In genomic region chr6:83790533-83790932, GRCm38 (mm10) we compare ENCODE assay signal across 37 mouse cellular contexts. TPM values are rescaled to one million over a fixed set of nuclear protein-coding genes. Genes with fewer than 3 reads are reported as not detected.
"Had no signal": no experiment of that assay in that cellular context is flagged by ENCODE, and none has a peak within 500 bp of the region (broad histone marks: within the 10 kb centered on the region; RNA-seq: fewer than 3 reads in every experiment).

No protein-coding gene starts in this region.

RNA-seq across cellular contexts. Expression of gene Ankrd53, which starts 28.1 kb away (rescaled TPM):
- total RNA-seq: heart, postnatal 10 days; heart, postnatal 14 days; heart, postnatal 25 days; heart, postnatal 36 days; heart, postnatal 4 days; hematopoietic stem cell, adult 5-6 weeks; hindbrain, postnatal 0 days; layer of hippocampus, adult 18-20 months; layer of hippocampus, adult 8-10 months; layer of hippocampus, postnatal 10 days; layer of hippocampus, postnatal 14 days; layer of hippocampus, postnatal 25 days; layer of hippocampus, postnatal 36 days; left cerebral cortex, adult 18-20 months; left cerebral cortex, adult 2 months had no signal
- polyA plus RNA-seq: heart, embryonic 11.5 days; heart, embryonic 12.5 days; heart, embryonic 13.5 days; heart, embryonic 14.5 days; heart, embryonic 16.5 days; hindbrain, embryonic 10.5 days; hindbrain, embryonic 12.5 days; hindbrain, embryonic 14.5 days; hindbrain, embryonic 16.5 days; hindbrain, postnatal 0 days; intestine, embryonic 14.5 days; intestine, embryonic 15.5 days; intestine, embryonic 16.5 days; intestine, postnatal 0 days; kidney, embryonic 15.5 days; large intestine, adult 2 months had no signal

RNA-seq across cellular contexts. Expression of gene Atp6v1b1, which starts 47.7 kb away (rescaled TPM):
- total RNA-seq: heart, postnatal 10 days; heart, postnatal 25 days; heart, postnatal 36 days; heart, postnatal 4 days; hematopoietic stem cell, adult 5-6 weeks; hindbrain, postnatal 0 days had no signal
- polyA plus RNA-seq: heart, embryonic 10.5 days; heart, embryonic 11.5 days; heart, embryonic 12.5 days; heart, embryonic 13.5 days; heart, embryonic 14.5 days; heart, embryonic 15.5 days; heart, postnatal 0 days; hindbrain, embryonic 10.5 days; hindbrain, embryonic 11.5 days; hindbrain, embryonic 12.5 days; hindbrain, embryonic 13.5 days; hindbrain, embryonic 14.5 days; hindbrain, embryonic 15.5 days; hindbrain, embryonic 16.5 days; hindbrain, postnatal 0 days; inflammation-experienced regulatory T-cells, adult 6 months; intestine, embryonic 14.5 days; intestine, embryonic 16.5 days; intestine, postnatal 0 days; large intestine, adult 2 months had no signal
